Mouse (Mus musculus): ENCODE data around the gene Gsg1.

Gsg1 gene

DNA sequence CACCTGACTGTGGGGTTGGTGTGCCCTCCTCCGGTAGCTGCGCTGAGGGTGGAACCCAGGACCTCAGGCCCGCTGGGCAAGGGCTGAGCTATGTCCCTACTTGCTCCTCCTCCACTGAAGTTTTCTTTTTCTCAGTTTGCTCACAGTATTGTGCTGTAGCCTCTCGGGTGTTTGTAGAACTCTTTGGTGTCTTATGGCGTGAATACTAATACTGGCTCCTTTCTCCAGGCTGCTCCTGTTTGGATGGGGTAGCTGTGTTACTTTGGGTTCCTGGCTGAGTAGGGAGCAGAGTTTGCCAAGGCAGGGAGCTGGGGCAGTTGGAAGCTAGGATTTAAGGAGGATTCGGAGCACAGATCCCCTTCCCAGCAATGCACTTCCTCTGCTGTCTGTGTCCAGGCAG, 50.4 kb downstream of the Gsg1 start:
- DNase-seq = peak; percentile 37

DNA sequence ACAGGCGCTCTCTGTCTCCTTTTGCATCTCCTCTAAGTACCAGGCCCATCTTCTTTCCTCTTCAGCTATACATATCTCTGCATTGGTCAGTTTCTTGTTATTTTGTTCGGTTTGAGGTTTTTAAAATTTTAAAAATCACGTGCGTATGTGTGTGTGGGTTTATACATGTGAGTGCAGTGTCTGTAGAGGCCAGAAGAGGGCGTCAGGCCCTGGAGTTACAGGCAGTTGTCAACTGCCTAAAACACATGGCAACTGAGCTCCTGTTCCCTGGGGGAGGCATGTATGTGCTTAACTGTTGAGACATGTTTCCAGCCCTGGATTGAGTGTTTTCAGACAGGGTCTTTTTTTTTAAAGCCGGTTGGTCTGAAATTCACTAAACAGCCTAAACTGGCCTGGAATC, 51.5 kb downstream of the Gsg1 start:
- no peak for DNase-seq

DNA sequence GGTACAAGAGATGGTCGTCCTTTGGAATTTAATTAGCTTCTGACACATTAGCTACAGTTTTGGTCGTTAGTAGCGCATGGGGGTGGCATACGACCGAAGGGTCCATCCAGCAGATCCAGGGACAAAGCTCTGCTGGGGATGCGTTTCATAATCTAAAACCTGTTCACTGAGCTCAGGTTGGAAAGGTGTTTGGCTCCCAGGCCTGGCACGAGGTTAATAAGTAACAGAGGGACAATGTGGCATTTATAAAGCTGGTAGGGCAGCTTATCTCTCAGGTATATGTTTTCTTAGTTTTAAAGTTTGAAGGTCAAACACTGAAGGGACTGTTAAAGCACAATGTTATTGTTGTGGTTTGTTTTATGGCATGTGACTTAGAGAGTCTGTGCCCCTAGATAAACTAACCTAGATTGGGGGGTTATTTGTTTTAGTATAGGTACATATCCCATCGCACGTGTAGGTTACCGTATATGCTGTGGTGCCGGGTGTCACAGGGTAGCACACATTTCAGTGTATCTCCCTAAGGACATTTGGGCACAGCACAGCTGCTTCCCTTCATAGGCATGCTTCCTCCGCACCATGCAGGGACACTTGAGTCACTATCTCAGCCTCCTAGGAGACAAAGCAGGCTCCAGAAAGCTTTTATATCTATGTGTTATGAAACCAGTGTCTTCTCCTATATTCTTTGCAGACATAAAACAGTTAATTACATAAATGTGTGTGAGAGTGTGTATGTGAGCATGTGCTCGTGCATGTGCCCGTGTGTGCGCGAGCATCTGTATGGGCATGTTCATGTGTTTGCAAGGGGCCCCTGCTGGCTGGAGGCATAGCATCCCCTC, 53.8 kb downstream of the Gsg1 start:
- no peak for DNase-seq

DNA sequence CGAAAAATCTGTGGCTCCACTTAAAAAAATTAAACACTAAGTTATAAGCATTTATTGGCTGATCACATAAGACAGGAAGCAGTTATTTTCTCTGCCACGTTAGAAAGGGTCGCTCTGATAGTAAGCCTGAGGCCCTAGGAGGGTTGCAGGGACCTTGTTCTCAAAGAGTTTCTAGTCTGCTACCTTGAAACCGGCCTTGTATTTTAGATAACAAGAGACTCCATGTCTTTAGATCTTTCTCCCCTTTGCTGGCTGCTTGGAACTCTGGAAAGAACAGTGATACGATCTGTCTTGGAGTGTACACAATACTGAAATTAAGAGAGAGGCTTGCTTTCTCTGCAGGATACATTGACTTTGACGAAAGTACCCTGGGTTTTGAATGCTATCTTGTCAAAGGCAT, 55.4 kb downstream of the Gsg1 start:
- no peak for DNase-seq

DNA sequence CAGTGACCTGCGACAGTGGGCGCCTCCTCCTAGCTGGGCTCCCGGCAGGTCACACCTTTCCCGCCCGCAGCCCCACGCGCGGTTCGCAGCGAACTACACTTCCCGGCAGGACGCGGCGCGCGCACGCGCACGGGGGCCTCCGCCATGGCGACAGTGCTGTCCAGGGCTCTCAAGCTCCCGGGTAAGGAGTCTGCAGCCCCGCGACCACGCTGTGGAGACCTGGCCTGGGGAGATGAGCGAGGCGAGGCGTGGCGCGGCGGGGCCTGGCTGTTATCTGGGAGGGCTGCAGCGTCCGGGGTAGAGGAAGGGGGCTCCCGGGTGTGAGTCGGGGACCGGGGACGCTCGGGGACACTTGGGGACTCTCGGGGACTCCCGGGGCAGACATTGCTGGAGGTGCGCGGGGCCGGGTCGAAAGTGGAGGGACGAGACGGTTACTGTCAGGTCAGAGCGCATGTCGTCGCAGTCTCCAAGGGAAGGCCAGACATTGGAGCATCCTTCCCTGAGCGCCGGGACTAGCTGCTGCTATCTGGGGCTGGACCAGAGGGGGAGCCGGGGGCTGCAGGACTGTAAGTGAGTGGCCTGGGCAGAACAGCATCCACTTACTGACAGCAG, 56.1 kb downstream of the Gsg1 start, which contains the start of the genes Fam234b and Hebp1:
Gene Fam234b (plus strand): TSS at position 57 of the 612 bp plus-strand sequence.
Gene Hebp1 (minus strand): TSS at position 102 of the 612 bp plus-strand sequence.
- DNase-seq = peak; percentile 91

DNA sequence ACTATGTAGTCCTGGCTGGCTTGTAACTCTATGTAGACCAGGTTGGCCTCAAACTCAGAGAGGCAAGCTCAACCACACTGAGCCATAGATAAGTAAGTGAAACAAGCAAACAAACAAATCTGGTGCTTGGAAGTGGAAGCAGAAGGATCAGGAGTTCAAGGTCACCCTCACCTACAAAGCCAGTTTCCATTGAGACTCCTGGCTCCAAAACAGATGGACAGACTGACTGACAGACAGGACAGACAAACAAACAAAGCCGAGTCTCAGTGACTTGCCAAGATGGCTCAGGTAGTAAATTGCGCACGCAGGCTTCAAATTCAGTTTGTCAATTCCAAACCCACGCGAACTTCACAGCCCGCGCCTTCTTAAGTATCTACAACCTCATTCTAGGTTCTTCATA, 56.7 kb downstream of the Gsg1 start:
- DNase-seq = no peak

DNA sequence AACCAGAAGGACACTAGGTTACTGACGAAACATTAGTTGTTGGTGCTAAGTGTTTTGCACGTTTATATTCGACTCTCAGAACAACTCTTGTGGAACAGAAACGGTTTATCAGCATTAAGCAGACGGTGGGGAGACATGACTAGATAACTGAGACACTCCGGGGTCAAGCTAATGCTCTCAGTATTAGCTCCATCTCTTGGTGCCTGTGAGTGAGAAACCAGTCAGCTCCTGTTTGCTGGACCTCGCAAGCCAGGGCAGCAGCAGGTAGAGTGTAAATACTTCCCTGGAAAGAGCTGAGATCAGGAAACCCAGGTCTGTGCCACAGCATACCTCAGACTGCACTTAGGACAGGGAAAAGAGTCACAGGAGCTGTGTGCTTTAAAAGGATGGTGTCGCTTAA, 57.4 kb downstream of the Gsg1 start:
- no peak for DNase-seq

DNA sequence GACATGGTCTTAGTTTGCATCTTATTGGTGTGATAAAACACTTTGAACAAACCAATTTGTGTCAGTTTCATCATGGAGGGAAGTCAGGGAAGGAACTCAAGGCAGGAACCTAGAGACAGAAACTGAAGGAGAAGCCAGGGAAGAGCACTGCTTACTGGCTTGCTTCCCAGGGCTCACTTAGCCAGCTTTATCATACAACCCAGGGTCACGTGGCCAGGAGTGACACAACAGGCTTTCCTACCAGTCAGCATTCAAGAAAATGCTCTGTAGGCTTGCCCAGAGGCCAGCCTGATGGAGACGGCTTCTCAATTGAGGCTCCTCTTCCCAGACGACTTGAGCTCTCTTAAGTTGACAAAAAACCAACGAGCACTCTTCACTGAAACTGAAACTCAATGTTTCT, 59.2 kb downstream of the Gsg1 start:
- no peak for DNase-seq

DNA sequence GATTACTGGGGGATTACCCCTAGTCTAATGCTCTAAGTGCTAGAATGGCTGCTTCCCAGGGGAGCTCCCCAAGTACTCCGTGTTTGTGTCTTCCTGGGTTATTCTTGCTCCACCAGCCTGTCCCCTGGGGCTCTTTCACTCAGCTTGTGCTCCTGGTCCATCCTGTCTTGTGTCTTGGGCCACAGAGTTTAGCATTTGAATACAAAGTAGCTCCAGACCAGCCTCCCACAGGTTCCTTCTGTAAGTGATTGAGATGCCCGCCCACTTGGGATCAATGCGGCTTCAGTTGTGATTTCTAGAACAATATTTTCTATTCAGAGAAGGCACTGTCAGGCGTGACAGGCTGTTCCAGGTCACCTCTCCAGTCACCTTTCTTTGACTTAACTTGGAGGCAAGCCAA, 60.4 kb downstream of the Gsg1 start:
- DNase-seq = no peak

DNA sequence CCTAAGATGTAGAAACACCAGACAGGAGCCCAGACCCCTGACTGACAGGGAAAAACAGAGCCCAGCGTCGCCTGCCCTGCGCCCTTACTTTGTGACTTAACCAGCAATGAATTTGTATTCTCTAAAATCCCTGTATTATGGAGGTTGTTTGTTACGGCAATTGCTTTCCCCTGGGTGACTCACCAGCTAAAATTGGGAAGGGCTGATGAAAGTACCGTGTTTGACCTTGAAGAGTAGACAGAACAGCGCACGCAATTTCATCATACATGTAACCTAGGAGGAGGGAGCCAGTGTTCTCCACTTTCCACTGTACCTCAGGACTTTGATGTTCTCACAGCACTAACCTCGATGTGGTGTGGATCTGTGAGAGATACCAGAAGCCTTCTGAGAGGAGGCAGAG, 61.2 kb downstream of the Gsg1 start:
- DNase-seq = no peak

DNA sequence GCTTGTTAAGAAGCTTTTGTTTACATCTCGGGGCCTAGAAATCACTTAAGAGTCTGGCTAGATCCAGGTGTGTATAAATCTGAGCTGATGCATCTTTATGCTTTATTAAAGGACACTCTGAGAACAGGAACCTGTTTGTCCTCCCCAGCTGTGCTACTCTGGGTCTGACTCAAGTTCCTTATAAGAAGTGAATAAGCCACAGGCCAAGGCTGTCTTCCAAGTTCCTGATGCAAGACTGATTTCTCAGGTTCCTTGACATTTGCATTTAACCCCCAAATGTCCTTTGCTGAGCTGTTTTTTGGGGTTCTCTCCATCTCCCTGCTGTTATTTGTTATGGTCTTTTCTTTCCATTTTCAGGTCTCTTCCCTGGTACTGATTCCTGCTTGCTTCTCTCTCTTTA, 62.2 kb downstream of the Gsg1 start:
- DNase-seq = no peak

DNA sequence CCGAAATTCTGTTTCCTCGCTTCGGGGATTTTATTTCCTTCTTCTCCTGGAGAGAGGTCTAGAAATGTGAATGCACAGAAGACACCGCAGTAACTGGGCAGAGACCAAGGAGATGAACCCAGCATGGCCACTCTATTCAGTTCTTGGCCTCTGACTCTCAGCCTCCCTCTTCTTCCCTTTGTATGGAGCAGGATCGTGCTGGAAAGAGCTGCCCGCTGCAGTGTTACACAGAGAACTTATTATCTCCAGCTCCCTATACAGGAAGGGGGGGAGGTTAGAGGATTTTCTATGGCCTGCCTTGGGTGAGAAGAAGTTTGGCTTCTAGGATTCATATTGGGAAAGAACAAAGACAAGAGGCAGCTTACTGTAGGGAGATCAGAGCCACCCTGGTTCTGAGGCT, 64.0 kb downstream of the Gsg1 start:
- DNase-seq = no peak

DNA sequence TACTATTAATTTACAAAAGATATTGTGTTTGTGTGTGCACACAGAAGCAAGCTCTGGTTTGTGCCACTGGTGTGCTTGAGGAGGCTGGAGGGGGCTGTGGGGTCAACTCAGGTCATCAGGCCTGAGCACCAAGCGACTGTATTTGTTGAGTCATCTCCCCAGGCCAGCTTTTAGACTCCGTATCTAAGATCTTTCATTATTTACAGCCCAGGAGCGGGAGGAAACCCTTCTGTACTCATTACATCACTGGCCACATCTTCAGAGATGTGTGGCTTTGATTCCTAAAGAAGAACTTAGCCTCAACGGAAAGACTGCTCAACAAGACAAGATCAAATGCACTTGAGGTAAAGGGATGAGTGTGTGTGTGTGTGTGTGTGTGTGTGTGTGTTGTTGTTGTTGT, 65.5 kb downstream of the Gsg1 start:
- no peak for DNase-seq

All from cerebellum, adult 9-11 months (tissue).